Mouse (Mus musculus) kidney, adult 2 months (tissue): ENCODE measurements around the gene Zfp599. TPM values are rescaled to one million over a fixed set of nuclear protein-coding genes. Genes with fewer than 3 reads are reported as not detected.
"Not testable (repeated sequence)": the region's sequence is repeated elsewhere in the genome, so short reads cannot be mapped to it uniquely, and the experiment has no call there.

Experiments
- DNase-seq: peaks from one replicate; pipeline ENCODE4 v3.0.0; 2021
- H3K27ac ChIP-seq: fragments of 200-500 bp; 2 replicates; pipeline ENCODE4 v1.5.1; 2012; ENCODE audit warnings: low read depth, low read length, control low read depth, inconsistent platforms; ENCODE audit not compliant: insufficient read depth
- H3K27me3 ChIP-seq: fragments of 200-500 bp; replicated peaks from 2 replicates; pipeline ENCODE4 v1.6.1; 2012; ENCODE audit warnings: mild to moderate bottlenecking, moderate library complexity, low read length, inconsistent platforms; ENCODE audit not compliant: control insufficient read depth, insufficient read depth
- H3K36me3 ChIP-seq: fragments of 200-500 bp; 2 replicates; pipeline ENCODE4 v1.6.1; 2012; ENCODE audit warnings: mild to moderate bottlenecking, moderate library complexity, low read length, inconsistent platforms; ENCODE audit not compliant: control insufficient read depth, insufficient read depth
- H3K4me1 ChIP-seq: fragments of 200-500 bp; 2 replicates; pipeline ENCODE4 v1.6.1; 2011; ENCODE audit warnings: low read length; ENCODE audit not compliant: control insufficient read depth, insufficient read depth
- H3K4me3 ChIP-seq: fragments of 200-500 bp; 2 replicates; pipeline ENCODE4 v1.5.1; 2011; ENCODE audit warnings: mild to moderate bottlenecking, low read depth, low read length, control low read depth; ENCODE audit not compliant: insufficient read depth
- CTCF ChIP-seq: fragments of 200-500 bp; conservative IDR thresholded peaks from 2 replicates; pipeline ENCODE4 v1.5.1; 2011; ENCODE audit warnings: low read depth, mild to moderate bottlenecking, control low read depth, low read length, moderate library complexity, mixed read lengths; ENCODE audit not compliant: insufficient read depth, insufficient read length
- POLR2A ChIP-seq: fragments of 200-500 bp; IDR thresholded peaks from one replicate; pipeline ENCODE4 v1.6.1; 2011; ENCODE audit warnings: low read depth, low read length, control low read depth
- WGBS: fragments of 180-500 bp; shearing (Covaris S2); methylation state at CpG from one replicate; pipeline ENCODE4 v1.1.7; 2018; 5-methylcytosine and 5-hydroxymethylcytosine counted together
- polyA plus RNA-seq: library from polyadenylated mRNA; depleted of rRNA; stranded (reverse); fragments of >200 nt; gene quantifications from 2 replicates; pipeline ENCODE4 v1.2.3, GENCODE M21; 2012

Gene Zfp599
- polyA plus RNA-seq, 1 experiment = 0.09 TPM

GRCm38 (mm10) chr9:22230061-22230460 is 29.6 kb downstream of the Zfp599 start:
- no peak for TF ChIP-seq POLR2A
- no peaks in the 10 kb centered on the region for H3K36me3 ChIP-seq
- H3K27ac ChIP-seq = no peak overlapping the region
- H3K4me3 ChIP-seq = no peak overlapping the region
- H3K27me3 ChIP-seq = no peaks in the 10 kb centered on the region
- H3K4me1 ChIP-seq = peaks cover 2% of the 10 kb centered on the region; the same call in 1 of the 2 replicates
- WGBS = 89% methylated on average over 3 of the region's 3 CpGs
- no peak for DNase-seq

- no peaks in the 10 kb centered on the region for H3K27me3 ChIP-seq
- peaks cover 2% of the 10 kb centered on the region; the same call in 1 of the 2 replicates for H3K4me1 ChIP-seq
- H3K4me3 ChIP-seq = no peak overlapping the region
- H3K27ac ChIP-seq = no peak overlapping the region
- H3K36me3 ChIP-seq = no peaks in the 10 kb centered on the region
- 75% methylated on average over 7 of the region's 7 CpGs for WGBS
- no peak for TF ChIP-seq POLR2A
- TF ChIP-seq CTCF = no peak
- no peak for DNase-seq
These were observed 30.2 kb downstream of the Zfp599 start for GRCm38 (mm10) chr9:22229386-22230026.

DNA sequence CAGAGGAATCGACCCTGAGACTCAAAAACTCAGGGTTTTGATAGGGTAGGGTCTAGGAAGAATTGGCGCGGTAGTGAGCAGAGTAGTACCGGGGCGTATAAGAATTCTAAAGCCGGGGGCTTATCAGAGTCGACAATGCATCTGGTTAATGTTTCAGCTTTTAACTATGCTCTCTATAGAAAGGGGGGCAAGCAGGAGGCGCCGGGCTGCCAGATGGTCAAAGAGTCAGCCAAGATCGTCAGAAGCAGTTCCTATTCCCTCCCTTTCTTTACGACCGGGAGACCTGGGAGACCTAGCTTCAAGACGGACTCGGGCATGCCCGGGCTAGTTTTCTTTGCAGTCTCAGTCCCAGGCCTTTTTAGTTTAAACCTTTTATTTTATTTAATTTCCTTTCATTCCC is 32.8 kb downstream of the Zfp599 start:
- H3K36me3 ChIP-seq = no peaks in the 10 kb centered on the region
- 56% methylated on average over 15 of the region's 15 CpGs for WGBS
- peak overlapping the region; percentile 70 for H3K27ac ChIP-seq
- no peak for TF ChIP-seq CTCF
- TF ChIP-seq POLR2A = no peak
- DNase-seq = peak; percentile 72
- H3K4me3 ChIP-seq = peak overlapping the region; percentile 26; the same call in 1 of the 2 replicates
- no peaks in the 10 kb centered on the region for H3K27me3 ChIP-seq
- peaks cover 4% of the 10 kb centered on the region for H3K4me1 ChIP-seq

GRCm38 (mm10) chr9:22226389-22226673 is 33.4 kb downstream of the Zfp599 start:
- Histone ChIP-seq H3K27ac (peak overlapping the region; percentile 81; the same call in 1 of the 2 replicates), H3K4me3 (peak overlapping the region; percentile 75)
- not testable (repeated sequence) for H3K36me3 ChIP-seq, H3K27me3 ChIP-seq, DNase-seq, H3K4me1 ChIP-seq
- 61% methylated on average over 7 of the region's 7 CpGs for WGBS

GRCm38 (mm10) chr9:22225581-22226388 is 33.9 kb downstream of the Zfp599 start, which contains the start of gene Zfp809:
Gene Zfp809, plus strand, starts transcription at chr9:22225714.
- TF ChIP-seq POLR2A (peak; percentile 90), CTCF (peak; percentile 74)

DNA sequence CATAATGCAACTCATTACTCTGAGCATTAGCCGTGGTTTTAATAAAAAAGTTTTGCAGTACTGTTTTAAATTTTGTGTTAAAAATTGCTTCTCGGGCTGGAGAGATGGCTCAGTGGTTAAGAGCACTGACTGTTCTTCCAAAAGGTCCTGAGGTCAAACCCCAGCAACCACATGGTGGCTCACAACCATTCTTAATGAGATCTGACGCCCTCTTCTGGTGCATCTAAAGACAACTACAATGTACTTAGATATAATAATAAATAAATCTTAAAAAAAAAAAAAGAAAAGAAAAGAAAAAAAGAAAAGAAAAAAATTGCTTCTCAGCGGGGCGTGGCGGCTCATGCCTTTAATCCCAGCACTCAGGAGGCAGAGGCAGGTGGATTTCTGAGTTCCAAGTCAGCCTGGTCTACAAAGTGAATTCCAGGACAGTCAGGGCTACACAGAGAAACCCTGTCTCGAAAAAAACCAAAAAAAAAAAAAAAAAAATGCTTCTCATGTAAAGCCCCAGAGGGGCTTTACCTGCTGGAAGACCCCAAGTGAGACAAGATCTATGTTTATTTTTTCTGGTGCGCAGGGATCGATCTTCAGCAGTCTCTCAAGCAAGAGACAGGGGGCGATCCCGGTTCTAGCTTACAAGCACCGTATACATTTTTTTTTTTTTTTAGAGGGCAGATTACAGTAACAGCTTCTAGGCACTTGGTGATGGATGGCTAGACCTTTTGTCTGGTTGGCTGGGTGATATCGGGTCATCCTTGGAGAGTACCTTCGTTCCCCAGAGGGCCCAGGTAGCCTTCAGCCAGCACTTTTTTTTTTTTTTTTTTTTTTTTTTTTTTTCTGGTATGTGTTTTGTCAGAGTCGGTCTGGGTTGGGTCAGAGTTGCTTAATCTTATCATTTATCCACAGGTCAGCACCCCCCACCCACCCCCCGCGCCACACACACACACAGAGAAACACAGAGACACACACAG is 34.9 kb downstream of the Zfp599 start:
- peak; percentile 31 for DNase-seq
- Histone ChIP-seq H3K4me3 (peak overlapping the region; percentile 75), H3K36me3 (no peaks in the 10 kb centered on the region), H3K4me1 (peaks cover 5% of the 10 kb centered on the region), H3K27me3 (no peaks in the 10 kb centered on the region), H3K27ac (peak overlapping the region; percentile 54; the same call in 1 of the 2 replicates)
- 23% methylated on average over 17 of the region's 17 CpGs for WGBS
- TF ChIP-seq CTCF (no peak), POLR2A (no peak)

More at GRCm38 (mm10) chr9:22225581-22226388, 33.9 kb downstream of the Zfp599 start, which contains the start of gene Zfp809:
- H3K4me3 ChIP-seq = peak within 1 kb of the TSS; percentile 75
- H3K27ac ChIP-seq = peak within 1 kb of the TSS; percentile 81
- H3K27me3 ChIP-seq = no peaks in the 10 kb centered on the region
- peaks cover 5% of the 10 kb centered on the region for H3K4me1 ChIP-seq
- no peaks in the 10 kb centered on the region for H3K36me3 ChIP-seq
- DNase-seq = peak; percentile 100
- WGBS = under 1% methylated on average over 35 of the region's 35 CpGs
